Mouse (Mus musculus) liver, embryonic 14.5 days (tissue): ENCODE measurements around the gene Cep83. TPM values are rescaled to one million over a fixed set of nuclear protein-coding genes. Genes with fewer than 3 reads are reported as not detected.

Experiments used
- ATAC-seq: fragments of 200-750 bp; cut with Nextera tagmentation; 2 replicates; pipeline ENCODE4 v1.8.0; 2017; ENCODE audit warnings: moderate number of reproducible peaks, mild to moderate bottlenecking, moderate library complexity; ENCODE audit not compliant: insufficient read depth
- DNase-seq, 3 experiments: peaks; one replicate each; pipeline ENCODE4 v3.0.0-alpha.2; 2012 to 2013; ENCODE audit warnings: low read depth in 3 of 3, low spot score in 3 of 3
- H3K27ac ChIP-seq: fragments of 300-500 bp; sonication (generic); 2 replicates; pipeline ENCODE4 v1.5.1; 2014; ENCODE audit warnings: moderate library complexity, mild to moderate bottlenecking, control low read depth, inconsistent platforms
- H3K27me3 ChIP-seq: fragments of 300-500 bp; sonication (generic); 2 replicates; pipeline ENCODE4 v1.6.1; 2014; ENCODE audit warnings: mild to moderate bottlenecking, low read length, moderate library complexity; ENCODE audit not compliant: control insufficient read depth, insufficient read depth
- H3K36me3 ChIP-seq: fragments of 300-500 bp; sonication (generic); replicated peaks from 2 replicates; pipeline ENCODE4 v1.6.1; 2014; ENCODE audit warnings: low read depth; ENCODE audit not compliant: control insufficient read depth, insufficient read depth
- H3K4me1 ChIP-seq, 2 experiments: fragments of 200-500 bp in 1 of 2; fragments of 300-500 bp in 1 of 2; sonication (generic) in 1 of 2; replicated peaks; 2 replicates each; pipeline ENCODE4 v1.6.1; 2012 to 2014; ENCODE audit warnings: antibody characterized with exemption in 1 of 2, inconsistent platforms in 1 of 2, low read length in 1 of 2; ENCODE audit not compliant: control insufficient read depth in 2 of 2, insufficient read depth in 2 of 2
- H3K4me2 ChIP-seq: fragments of 300-500 bp; sonication (generic); 2 replicates; pipeline ENCODE4 v1.6.1; 2014; ENCODE audit warnings: low read depth, mild to moderate bottlenecking, control low read depth, moderate library complexity
- H3K4me3 ChIP-seq, 2 experiments: fragments of 200-500 bp in 1 of 2; fragments of 300-500 bp in 1 of 2; sonication (generic) in 1 of 2; 2 replicates each; pipeline ENCODE4 v1.5.1; 2012 to 2014; ENCODE audit warnings: low read depth in 2 of 2, low read length in 2 of 2, mild to moderate bottlenecking in 2 of 2, control low read depth in 1 of 2, inconsistent platforms in 1 of 2, moderate library complexity in 1 of 2; ENCODE audit not compliant: insufficient read depth in 1 of 2
- H3K9ac ChIP-seq: fragments of 300-500 bp; sonication (generic); replicated peaks from 2 replicates; pipeline ENCODE4 v1.6.1; 2014; ENCODE audit warnings: mild to moderate bottlenecking, control low read depth, moderate library complexity
- H3K9me3 ChIP-seq: fragments of 300-500 bp; sonication (generic); 2 replicates; pipeline ENCODE4 v1.6.1; 2016; ENCODE audit warnings: low read length, mixed read lengths; ENCODE audit not compliant: control insufficient read depth
- CTCF ChIP-seq: IDR thresholded peaks from 2 replicates; pipeline ENCODE4 v1.5.1; 2016; ENCODE audit warnings: antibody characterized with exemption, low read depth, control low read depth
- EP300 ChIP-seq: IDR thresholded peaks from 2 replicates; pipeline ENCODE4 v1.6.1; 2016; ENCODE audit warnings: antibody characterized with exemption, low read depth
- WGBS: fragments of 180-500 bp; shearing (Covaris S2); extraction: QIAGEN DNeasy Blood & Tissue Kit; methylation state at CpG from one replicate; pipeline ENCODE4 v1.1.7; 2014; ENCODE audit not compliant: insufficient replicate concordance; 5-methylcytosine and 5-hydroxymethylcytosine counted together
- polyA plus RNA-seq, 2 experiments: library from polyadenylated mRNA; depleted of rRNA in 1 of 2; stranded (reverse) in 1 of 2; unstranded in 1 of 2; fragments of >200 nt; fragmentation: Nextera tagmentation in 1 of 2; extraction: Ambion mirVana in 1 of 2; gene quantifications; 2 replicates each; pipeline versions ENCODE4 v1.2.1 to v1.2.3; 2012 to 2014

The Cep83 gene
- polyA plus RNA-seq, 2 experiments, result 9.0 to 10.8 TPM

- H3K9me3 ChIP-seq, result no peaks in the 10 kb centered on the region
- no peak overlapping the region for H3K27ac ChIP-seq
- no peak overlapping the region for H3K4me2 ChIP-seq
- 80% methylated on average over 3 of the region's 3 CpGs for WGBS
- DNase-seq (no peak), ATAC-seq (no peak)
- H3K36me3 ChIP-seq, result no peaks in the 10 kb centered on the region; the same call in 1 of the 2 replicates
- no peak overlapping the region for H3K4me3 ChIP-seq
- H3K9ac ChIP-seq, result no peak overlapping the region
- TF ChIP-seq CTCF (no peak), EP300 (no peak)
- H3K27me3 ChIP-seq, result no peaks in the 10 kb centered on the region
- no peaks in the 10 kb centered on the region for H3K4me1 ChIP-seq
These were observed 105.5 kb downstream of the Cep83 start for GRCm38 (mm10) chr10:94793914-94794313.

GRCm38 (mm10) chr10:94794666-94795244, 106.3 kb downstream of the Cep83 start:
- ATAC-seq (no peak), DNase-seq (no peak)
- H3K9me3 ChIP-seq, result no peaks in the 10 kb centered on the region
- H3K4me3 ChIP-seq, result no peak overlapping the region
- H3K4me2 ChIP-seq, result no peak overlapping the region
- no peak overlapping the region for H3K9ac ChIP-seq
- no peaks in the 10 kb centered on the region for H3K4me1 ChIP-seq
- no peak for TF ChIP-seq CTCF
- TF ChIP-seq EP300, result no peak
- H3K36me3 ChIP-seq, result no peaks in the 10 kb centered on the region; the same call in 1 of the 2 replicates
- 75% methylated on average over 5 of the region's 5 CpGs for WGBS
- no peak overlapping the region for H3K27ac ChIP-seq
- no peaks in the 10 kb centered on the region for H3K27me3 ChIP-seq

GRCm38 (mm10) chr10:94798128-94798527, 109.7 kb downstream of the Cep83 start:
- Histone ChIP-seq H3K27ac (no peak overlapping the region), H3K36me3 (no peaks in the 10 kb centered on the region), H3K4me1 (peaks cover 0 to 12% of the 10 kb centered on the region in 2 experiments; a peak in 2 of 4 replicates), H3K9me3 (no peaks in the 10 kb centered on the region), H3K4me3 (no peak overlapping the region), H3K4me2 (no peak overlapping the region), H3K27me3 (no peaks in the 10 kb centered on the region), H3K9ac (no peak overlapping the region)
- no peak for ATAC-seq
- DNase-seq, result no peak
- WGBS, result 59% methylated on average over 5 of the region's 5 CpGs
- no peak for TF ChIP-seq EP300
- TF ChIP-seq CTCF, result no peak

GRCm38 (mm10) chr10:94799485-94800239, 111.2 kb downstream of the Cep83 start:
- TF ChIP-seq EP300 (no peak), CTCF (no peak)
- Histone ChIP-seq H3K27me3 (no peaks in the 10 kb centered on the region), H3K9me3 (no peaks in the 10 kb centered on the region), H3K4me1 (peaks cover 0 to 12% of the 10 kb centered on the region in 2 experiments; a peak in 2 of 4 replicates), H3K4me3 (no peak overlapping the region), H3K4me2 (no peak overlapping the region), H3K9ac (no peak overlapping the region), H3K36me3 (no peaks in the 10 kb centered on the region), H3K27ac (no peak overlapping the region)
- ATAC-seq, result no peak
- WGBS, result 60% methylated on average over 2 of the region's 2 CpGs
- DNase-seq, result no peak

GRCm38 (mm10) chr10:94800677-94801354, 112.4 kb downstream of the Cep83 start:
- H3K27ac ChIP-seq, result no peak overlapping the region
- no peak for DNase-seq
- peaks cover 0 to 12% of the 10 kb centered on the region in 2 experiments; a peak in 2 of 4 replicates for H3K4me1 ChIP-seq
- peak; percentile 52 for ATAC-seq
- no peak overlapping the region for H3K4me3 ChIP-seq
- no peak for TF ChIP-seq EP300
- no peak for TF ChIP-seq CTCF
- H3K9me3 ChIP-seq, result no peaks in the 10 kb centered on the region
- no peaks in the 10 kb centered on the region for H3K27me3 ChIP-seq
- no peak overlapping the region for H3K4me2 ChIP-seq
- WGBS, result 26% methylated on average over 7 of the region's 7 CpGs
- no peak overlapping the region for H3K9ac ChIP-seq
- H3K36me3 ChIP-seq, result no peaks in the 10 kb centered on the region
